Comparison of ENCODE assay signal across 9 mouse cellular contexts in the genomic region with DNA sequence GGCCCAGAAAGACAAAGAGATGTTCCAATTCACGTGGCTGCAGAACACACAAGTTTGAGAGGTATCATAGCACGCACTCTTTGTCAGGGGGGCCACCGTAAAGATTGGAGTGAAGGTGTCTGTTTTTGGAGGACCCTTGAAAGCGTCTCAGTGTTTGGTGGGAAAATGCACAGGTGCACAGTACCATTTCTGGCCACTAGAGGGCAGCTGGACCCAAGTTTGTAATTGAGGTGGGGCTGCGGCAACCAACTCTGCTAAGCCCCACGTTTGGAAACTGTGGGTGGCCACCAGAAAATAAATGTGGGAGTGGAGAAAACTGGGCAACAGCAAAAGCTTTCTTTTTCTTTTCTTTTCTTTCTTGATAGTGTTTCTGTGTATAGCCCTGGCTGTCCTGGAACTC. TPM values are rescaled to one million over a fixed set of nuclear protein-coding genes. Genes with fewer than 3 reads are reported as not detected.
A peak's percentile ranks its signal among the peaks of the same experiment; 100 is the strongest.
DNase-seq lines count a peak whose midpoint lies in the region; ATAC-seq and TF ChIP-seq lines count a peak whose summit lies in the region.
"Had no signal": no experiment of that assay in that cellular context is flagged by ENCODE, and none has a peak within 500 bp of the region (broad histone marks: within the 10 kb centered on the region; RNA-seq: fewer than 3 reads in every experiment).

No protein-coding gene starts in this region.

- H3K4me3 ChIP-seq in intestine, postnatal 0 days (ENCODE audit: low read depth, low read length) = no peak overlapping the region
- no peak overlapping the region for H3K4me3 ChIP-seq in intestine, embryonic 16.5 days (ENCODE audit: low read length)
- H3K4me3 ChIP-seq in liver, embryonic 13.5 days (replicated peaks) = no peak overlapping the region

- 11% methylated on average over 6 of the region's 6 CpGs for WGBS in intestine, postnatal 0 days
- 12% methylated on average over 6 of the region's 6 CpGs for WGBS in intestine, embryonic 16.5 days
- 10% methylated on average over 6 of the region's 6 CpGs for WGBS in liver, embryonic 13.5 days (ENCODE audit: insufficient replicate concordance)

- H3K27me3 ChIP-seq in intestine, postnatal 0 days (replicated peaks; ENCODE audit: control insufficient read depth, insufficient read depth, low read length) = peaks cover 3% of the 10 kb centered on the region
- H3K27me3 ChIP-seq in intestine, embryonic 16.5 days (replicated peaks; ENCODE audit: control insufficient read depth, insufficient read depth, low read length) = no peaks in the 10 kb centered on the region
- H3K27me3 ChIP-seq in liver, embryonic 13.5 days = peaks cover 17% of the 10 kb centered on the region

- DNase-seq in Muller cell, postnatal 12 days (ENCODE audit: inconsistent ontology term) = peak; percentile 13
- peak; percentile 77 to 85 for DNase-seq in cerebellum, postnatal 36 days
- DNase-seq in liver, embryonic 13.5 days = peak; percentile 33
- DNase-seq in retina, embryonic 14.5 days (ENCODE audit: low spot score) = peak; percentile 88
- peak; percentile 35 for DNase-seq in urinary bladder, adult 2 months (ENCODE audit: low spot score)

- no peak overlapping the region for H3K9ac ChIP-seq in intestine, postnatal 0 days (ENCODE audit: low read depth, low read length)
- no peak overlapping the region for H3K9ac ChIP-seq in intestine, embryonic 16.5 days (ENCODE audit: low read depth, low read length)
- H3K9ac ChIP-seq in liver, embryonic 13.5 days = no peak overlapping the region

- no peaks in the 10 kb centered on the region for H3K4me1 ChIP-seq in intestine, postnatal 0 days (replicated peaks; ENCODE audit: control insufficient read depth, insufficient read depth, low read length)
- H3K4me1 ChIP-seq in intestine, embryonic 16.5 days (ENCODE audit: control insufficient read depth, insufficient read depth, low read length) = no peaks in the 10 kb centered on the region
- peaks cover 9% of the 10 kb centered on the region for H3K4me1 ChIP-seq in liver, embryonic 13.5 days (replicated peaks)

- no peak overlapping the region for H3K27ac ChIP-seq in intestine, postnatal 0 days (ENCODE audit: low read depth, low read length)
- H3K27ac ChIP-seq in intestine, embryonic 16.5 days (ENCODE audit: low read length) = no peak overlapping the region
- H3K27ac ChIP-seq in liver, embryonic 13.5 days = no peak overlapping the region
- H3K27ac ChIP-seq: macrophage had no signal

- no peaks in the 10 kb centered on the region for H3K9me3 ChIP-seq in intestine, postnatal 0 days (ENCODE audit: control insufficient read depth)
- H3K9me3 ChIP-seq in intestine, embryonic 16.5 days (ENCODE audit: control insufficient read depth, low read length) = no peaks in the 10 kb centered on the region
- H3K9me3 ChIP-seq in liver, embryonic 13.5 days (replicated peaks) = no peaks in the 10 kb centered on the region

- TF ChIP-seq CTCF in intestine, postnatal 0 days (IDR thresholded peaks at IDR 0.05; ENCODE audit: low read depth) = peak; percentile 93

- no peak for ATAC-seq in intestine, postnatal 0 days
- ATAC-seq in intestine, embryonic 16.5 days = no peak
- ATAC-seq in granulocyte monocyte progenitor cell, adult 5-6 weeks (replicated peaks; ENCODE audit: poor library complexity, severe bottlenecking) = peak; percentile 62; the same call in 1 of the 2 replicates
- no peak for ATAC-seq in liver, embryonic 13.5 days (ENCODE audit: low read depth)

- no peak overlapping the region for H3K4me2 ChIP-seq in intestine, postnatal 0 days (replicated peaks; ENCODE audit: low read depth)
- H3K4me2 ChIP-seq in intestine, embryonic 16.5 days (ENCODE audit: low read depth, low read length) = no peak overlapping the region
- no peak overlapping the region for H3K4me2 ChIP-seq in liver, embryonic 13.5 days

- H3K36me3 ChIP-seq in intestine, postnatal 0 days (ENCODE audit: control insufficient read depth, insufficient read depth) = no peaks in the 10 kb centered on the region
- no peaks in the 10 kb centered on the region for H3K36me3 ChIP-seq in intestine, embryonic 16.5 days (ENCODE audit: control insufficient read depth, insufficient read depth, low read length)
- no peaks in the 10 kb centered on the region for H3K36me3 ChIP-seq in liver, embryonic 13.5 days

RNA-seq across cellular contexts. Expression of gene Sept3, which starts 8.3 kb away (rescaled TPM):
- polyA plus RNA-seq in intestine, postnatal 0 days (2015; fragmentation: Nextera tagmentation; extraction: Ambion mirVana) = 1.7 and 3.0 TPM in 2 replicates
- polyA plus RNA-seq in intestine, embryonic 16.5 days (2015; fragmentation: Nextera tagmentation; extraction: Ambion mirVana) = 4.2 and 4.4 TPM in 2 replicates
- total RNA-seq in granulocyte monocyte progenitor cell, adult 5-6 weeks (2014; fragmentation: Nextera tagmentation) = 0.28 and 1.1 TPM in 2 replicates
- 0.13 and 0.67 TPM in 2 replicates for total RNA-seq in granulocyte monocyte progenitor cell, adult 5-6 weeks (2017)
- polyA plus RNA-seq in liver, embryonic 13.5 days (2015; fragmentation: Nextera tagmentation; extraction: Ambion mirVana) = 0.36 and 0.84 TPM in 2 replicates
- polyA plus RNA-seq in urinary bladder, adult 2 months (2012; rRNA removed) = 1.0 and 1.2 TPM in 2 replicates

RNA-seq across cellular contexts. Expression of gene 1500009C09Rik, which starts 14.2 kb away (rescaled TPM):
- 0.13 TPM in 1 of 2 replicates, not detected in the other for polyA plus RNA-seq in intestine, postnatal 0 days (2015; fragmentation: Nextera tagmentation; extraction: Ambion mirVana)
- not detected in 2 replicates for polyA plus RNA-seq in intestine, embryonic 16.5 days (2015; fragmentation: Nextera tagmentation; extraction: Ambion mirVana)
- total RNA-seq in granulocyte monocyte progenitor cell, adult 5-6 weeks (2014; fragmentation: Nextera tagmentation) = not detected in 2 replicates
- total RNA-seq in granulocyte monocyte progenitor cell, adult 5-6 weeks (2017) = not detected in 2 replicates
- polyA plus RNA-seq in liver, embryonic 13.5 days (2015; fragmentation: Nextera tagmentation; extraction: Ambion mirVana) = not detected in 2 replicates
- 0.06 and 0.10 TPM in 2 replicates for polyA plus RNA-seq in urinary bladder, adult 2 months (2012; rRNA removed)
- polyA plus RNA-seq: macrophage had no signal

RNA-seq across cellular contexts. Expression of gene Cenpm, which starts 21.8 kb away (rescaled TPM):
- 14.8 and 16.5 TPM in 2 replicates for polyA plus RNA-seq in intestine, postnatal 0 days (2015; fragmentation: Nextera tagmentation; extraction: Ambion mirVana)
- 36.3 and 43.6 TPM in 2 replicates for polyA plus RNA-seq in intestine, embryonic 16.5 days (2015; fragmentation: Nextera tagmentation; extraction: Ambion mirVana)
- 15.1 and 39.8 TPM in 2 replicates for total RNA-seq in granulocyte monocyte progenitor cell, adult 5-6 weeks (2014; fragmentation: Nextera tagmentation)
- total RNA-seq in granulocyte monocyte progenitor cell, adult 5-6 weeks (2017) = 21.9 and 22.0 TPM in 2 replicates
- polyA plus RNA-seq in liver, embryonic 13.5 days (2015; fragmentation: Nextera tagmentation; extraction: Ambion mirVana) = 41.7 and 45.6 TPM in 2 replicates
- 4.6 and 6.1 TPM in 2 replicates for polyA plus RNA-seq in urinary bladder, adult 2 months (2012; rRNA removed)

RNA-seq across cellular contexts. Expression of gene Wbp2nl, which starts 32.4 kb away (rescaled TPM):
- polyA plus RNA-seq in intestine, postnatal 0 days (2015; fragmentation: Nextera tagmentation; extraction: Ambion mirVana) = not detected in 2 replicates
- 0.15 and 0.16 TPM in 2 replicates for polyA plus RNA-seq in intestine, embryonic 16.5 days (2015; fragmentation: Nextera tagmentation; extraction: Ambion mirVana)
- 0.52 TPM in 1 of 2 replicates, not detected in the other for total RNA-seq in granulocyte monocyte progenitor cell, adult 5-6 weeks (2014; fragmentation: Nextera tagmentation)
- not detected in 2 replicates for total RNA-seq in granulocyte monocyte progenitor cell, adult 5-6 weeks (2017)
- polyA plus RNA-seq in liver, embryonic 13.5 days (2015; fragmentation: Nextera tagmentation; extraction: Ambion mirVana) = 0.12 and 0.20 TPM in 2 replicates
- not detected in 2 replicates for polyA plus RNA-seq in urinary bladder, adult 2 months (2012; rRNA removed)
- polyA plus RNA-seq: macrophage had no signal

RNA-seq across cellular contexts. Expression of gene Tnfrsf13c, which starts 42.2 kb away (rescaled TPM):
- polyA plus RNA-seq in intestine, postnatal 0 days (2015; fragmentation: Nextera tagmentation; extraction: Ambion mirVana) = 0.10 TPM in 1 of 2 replicates, not detected in the other
- 0.09 and 0.11 TPM in 2 replicates for polyA plus RNA-seq in intestine, embryonic 16.5 days (2015; fragmentation: Nextera tagmentation; extraction: Ambion mirVana)
- total RNA-seq in granulocyte monocyte progenitor cell, adult 5-6 weeks (2014; fragmentation: Nextera tagmentation) = 0.49 TPM in 1 of 2 replicates, not detected in the other
- 0.46 TPM in 1 of 2 replicates, not detected in the other for total RNA-seq in granulocyte monocyte progenitor cell, adult 5-6 weeks (2017)
- 0.38 and 0.87 TPM in 2 replicates for polyA plus RNA-seq in liver, embryonic 13.5 days (2015; fragmentation: Nextera tagmentation; extraction: Ambion mirVana)
- 0.15 and 0.16 TPM in 2 replicates for polyA plus RNA-seq in urinary bladder, adult 2 months (2012; rRNA removed)

Comparison
In these comparisons a context has a peak if more than half of its experiments do, and no peak if none do; other contexts are left out.
1. DNase-seq: peak in every context shown above with its lines; median percentile 88 in retina, embryonic 14.5 days; 81 in cerebellum, postnatal 36 days; 35 in urinary bladder, adult 2 months; 33 in liver, embryonic 13.5 days; 13 in Muller cell, postnatal 12 days.